Mouse (Mus musculus): Measurements from ENCODE around the gene Gria4.
"Not testable (repeated sequence)": the region's sequence is repeated elsewhere in the genome, so short reads cannot be mapped to it uniquely, and the experiment has no call there.

Gria4 gene

DNA sequence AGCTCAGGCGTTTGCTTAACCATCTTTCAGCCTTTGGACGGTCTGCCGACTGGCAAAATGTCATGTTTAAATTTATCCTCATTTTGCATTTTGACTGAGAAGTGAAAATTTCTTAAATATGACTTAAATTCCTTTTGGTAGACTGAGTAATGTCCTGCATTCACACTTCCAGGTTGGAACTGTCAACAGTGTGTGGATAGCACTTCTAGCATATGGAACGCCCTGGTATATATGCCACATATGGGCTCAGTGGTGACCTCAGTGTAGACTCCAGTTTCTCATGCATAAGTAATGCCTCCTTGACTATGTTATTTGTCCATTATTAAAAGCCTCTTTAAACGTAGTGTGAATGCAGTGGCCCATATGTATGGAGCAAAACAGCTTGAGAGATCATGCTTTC is 222.4 kb downstream of the Gria4 start:
- no peak for DNase-seq (ENCODE audit: low spot score in 2 of 2)

DNA sequence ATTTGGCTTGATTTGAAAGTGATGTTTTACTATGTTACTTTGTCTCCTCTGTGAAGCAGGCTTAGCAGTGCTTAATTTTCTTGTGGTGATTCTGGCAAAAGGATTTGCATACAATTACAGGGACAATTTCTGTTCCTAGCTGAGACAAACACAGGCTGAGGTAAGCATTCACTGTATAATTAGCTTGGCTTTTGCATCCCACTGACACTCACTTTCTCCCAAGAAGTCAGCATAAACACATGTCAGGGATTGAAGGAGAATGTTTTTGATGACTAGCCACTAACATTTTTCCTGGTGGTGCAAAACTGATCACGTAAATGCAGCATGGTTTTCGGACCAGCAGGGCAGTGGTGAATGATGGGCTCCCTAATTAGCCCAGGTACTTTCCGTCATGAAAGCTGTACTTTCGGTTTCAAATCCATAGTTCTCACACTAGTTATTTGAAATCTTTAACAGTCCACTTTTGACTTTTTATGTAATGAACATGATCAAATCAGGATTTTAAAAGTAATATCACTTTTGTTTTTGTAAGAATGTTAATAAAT is 240.5 kb downstream of the Gria4 start:
- no peak for DNase-seq (ENCODE audit: low spot score in 2 of 2)

DNA sequence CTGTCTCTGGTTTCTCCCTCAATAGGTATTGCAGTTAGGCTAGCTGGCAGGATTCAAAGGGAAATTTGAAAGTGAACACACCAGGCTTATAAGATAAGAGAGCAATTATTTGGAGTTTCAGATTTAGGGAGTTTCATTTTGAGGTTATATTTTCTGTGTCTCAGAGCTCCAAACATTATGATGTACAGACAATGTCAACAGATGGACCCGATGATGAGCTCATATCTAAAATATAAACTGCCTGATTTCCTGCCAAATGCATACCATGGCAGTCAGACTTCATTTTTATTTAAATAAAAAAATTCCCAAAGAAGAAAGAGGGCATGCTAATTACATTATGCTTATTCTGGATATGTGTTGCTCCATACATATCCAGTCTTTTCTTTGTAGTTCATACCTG is 256.8 kb downstream of the Gria4 start:
- no peak for DNase-seq (ENCODE audit: low spot score in 2 of 2)

DNA sequence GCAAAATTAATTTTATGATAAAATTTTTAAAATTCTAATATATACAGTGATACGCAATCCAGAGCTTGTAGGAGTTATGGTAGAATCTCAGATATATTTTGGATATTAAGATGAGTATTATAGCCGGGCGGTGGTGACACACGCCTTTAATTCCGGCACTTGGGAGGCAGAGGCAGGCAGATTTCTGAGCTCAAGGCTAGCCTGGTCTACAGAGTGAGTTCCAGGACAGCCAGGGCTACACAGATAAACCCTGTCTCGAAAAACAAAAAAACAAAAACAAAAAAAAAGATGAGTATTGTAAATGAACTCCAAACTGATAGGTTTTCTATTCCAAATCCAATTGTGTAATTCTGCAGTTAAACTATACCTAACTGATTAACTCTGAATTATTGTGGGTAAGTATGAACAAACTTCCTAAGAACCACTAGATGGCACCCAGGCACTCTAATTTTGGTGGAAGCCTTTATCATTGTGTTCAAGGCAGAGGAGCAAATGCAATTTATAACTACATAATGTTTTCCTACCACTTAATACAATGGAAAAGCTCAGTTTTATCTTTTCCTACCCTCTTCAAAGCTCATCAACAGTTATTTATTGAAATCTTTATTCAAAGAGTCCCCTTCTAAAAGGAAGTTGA is 259.4 kb downstream of the Gria4 start:
- no peak for DNase-seq (ENCODE audit: low spot score in 2 of 2)

DNA sequence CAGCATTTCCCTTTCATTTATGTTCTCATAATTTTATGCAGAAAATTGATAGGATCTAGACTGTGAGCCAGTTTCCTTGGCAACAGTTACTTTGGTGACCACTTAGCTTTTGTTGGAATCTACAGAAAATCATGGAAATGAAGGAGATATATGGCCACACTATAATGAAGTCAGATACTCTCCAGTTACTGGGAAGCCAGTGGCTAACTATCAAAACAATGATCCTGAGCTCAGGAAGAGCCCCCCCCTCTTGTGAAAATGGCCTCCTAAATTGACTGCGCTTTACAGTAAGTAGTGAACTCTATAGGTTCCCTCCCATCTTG is 281.5 kb downstream of the Gria4 start:
- no peak for DNase-seq (ENCODE audit: low spot score in 2 of 2)

DNA sequence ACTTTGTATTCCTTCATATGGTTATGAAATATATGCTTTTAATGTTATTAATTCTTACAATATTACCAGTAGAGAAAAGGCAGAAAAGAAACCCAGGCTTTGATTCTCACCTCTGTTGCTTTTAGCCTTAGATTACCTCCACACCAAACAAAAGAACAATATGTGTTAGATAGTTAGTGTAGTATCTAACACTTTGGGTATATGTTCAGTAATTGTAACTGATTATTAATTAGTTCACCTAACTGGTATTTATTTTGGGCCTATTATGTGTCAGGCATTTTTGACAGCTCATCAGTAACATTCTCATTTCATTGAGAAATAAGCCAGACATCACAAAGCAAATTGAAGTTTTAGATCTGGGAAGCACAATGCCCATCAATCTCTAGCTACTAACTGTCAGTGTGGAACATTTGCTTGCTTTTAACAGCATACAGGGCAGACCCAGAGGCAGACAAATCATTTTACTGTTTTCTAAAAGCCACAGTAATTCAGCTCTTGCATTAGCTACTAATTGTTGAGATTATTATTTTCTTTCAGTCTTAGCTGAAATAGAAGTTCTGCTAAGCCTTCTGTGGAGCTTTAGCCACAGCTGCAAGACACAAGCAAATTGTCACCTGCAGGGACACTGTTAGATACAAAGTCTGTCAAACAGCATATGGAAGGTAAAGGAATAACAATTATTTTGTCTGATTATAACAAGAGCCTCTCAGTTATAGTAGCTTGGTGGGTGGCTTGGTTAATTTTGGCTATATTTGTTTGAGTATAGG is 282.1 kb downstream of the Gria4 start:
- DNase-seq (ENCODE audit: low spot score in 2 of 2) = no peak

DNA sequence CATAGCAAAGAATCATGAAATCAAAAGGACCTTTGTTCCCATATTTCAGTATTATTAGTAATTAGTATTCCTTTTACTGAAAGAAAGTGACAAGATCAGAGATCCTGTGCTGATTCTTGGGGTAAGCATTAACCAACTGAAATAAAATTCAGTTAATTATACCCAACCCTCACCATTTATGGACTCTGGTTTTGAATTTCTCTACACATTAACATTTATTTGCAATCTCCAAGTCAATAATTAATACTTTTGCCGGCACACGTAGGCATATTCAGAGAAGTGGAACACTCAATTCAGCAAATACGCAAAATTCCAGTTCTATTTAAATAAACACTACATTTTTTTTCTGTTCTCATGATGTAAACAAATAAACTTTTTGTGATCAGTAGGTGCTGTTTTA is 289.9 kb downstream of the Gria4 start:
- DNase-seq (ENCODE audit: low spot score in 2 of 2) = no peak

DNA sequence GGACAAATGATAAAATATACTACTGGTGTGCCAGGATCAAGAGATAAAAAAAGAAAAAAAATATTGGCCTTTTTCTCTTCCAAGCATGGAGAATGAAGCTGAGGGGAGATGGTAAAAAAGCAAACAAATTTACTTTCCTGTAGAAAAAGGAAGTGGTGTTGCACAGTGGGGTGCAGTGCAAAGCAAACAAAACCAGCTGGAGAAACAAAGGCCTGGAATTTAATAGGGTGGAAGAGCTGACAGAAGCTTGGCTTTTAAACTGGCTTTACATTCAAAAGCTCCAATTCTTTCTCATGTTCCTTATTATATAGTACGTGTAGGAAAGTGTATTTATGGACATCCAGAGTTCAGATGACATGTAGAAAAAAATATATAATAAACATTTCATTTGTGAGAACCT is 290.9 kb downstream of the Gria4 start:
- DNase-seq (ENCODE audit: low spot score in 2 of 2) = no peak

DNA sequence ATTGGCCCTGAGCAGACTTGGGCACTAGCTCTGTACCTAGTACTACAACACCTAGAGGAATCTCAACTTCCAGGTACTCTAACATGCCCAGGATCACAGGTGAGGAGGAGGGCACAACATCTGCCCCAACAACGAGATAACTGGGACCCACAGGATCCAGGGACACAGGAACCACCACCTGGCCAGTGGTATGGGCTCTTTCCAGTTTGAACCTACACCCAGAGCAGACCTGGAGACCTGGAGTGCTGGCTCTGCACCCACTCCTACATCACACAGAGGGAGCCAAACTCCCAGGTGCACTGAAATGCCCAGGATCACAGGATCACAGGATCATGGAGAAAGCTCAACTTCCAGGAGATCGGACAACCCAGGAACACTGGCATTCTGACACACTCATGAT is 309.6 kb downstream of the Gria4 start:
- DNase-seq (ENCODE audit: low spot score in 2 of 2) = no peak

DNA sequence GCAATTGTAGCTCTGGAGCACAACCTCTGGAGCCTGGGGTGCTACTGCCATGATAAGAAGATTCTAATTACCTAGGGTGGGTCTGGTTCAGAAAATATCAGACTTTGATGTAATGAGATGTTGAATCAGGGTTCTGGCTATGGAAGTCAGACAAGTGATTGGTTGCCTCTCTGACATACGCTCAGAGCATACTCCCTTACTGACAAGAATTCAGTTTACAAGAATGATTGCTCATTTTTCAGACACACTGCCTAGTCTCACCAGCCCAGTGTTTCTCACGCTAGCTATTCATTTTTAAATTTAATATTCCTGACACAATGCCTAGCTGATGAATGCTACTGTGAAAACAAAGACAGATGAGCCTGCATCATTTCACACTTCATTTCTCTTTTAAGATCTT is 311.5 kb downstream of the Gria4 start:
- DNase-seq (ENCODE audit: low spot score in 2 of 2) = no peak

DNA sequence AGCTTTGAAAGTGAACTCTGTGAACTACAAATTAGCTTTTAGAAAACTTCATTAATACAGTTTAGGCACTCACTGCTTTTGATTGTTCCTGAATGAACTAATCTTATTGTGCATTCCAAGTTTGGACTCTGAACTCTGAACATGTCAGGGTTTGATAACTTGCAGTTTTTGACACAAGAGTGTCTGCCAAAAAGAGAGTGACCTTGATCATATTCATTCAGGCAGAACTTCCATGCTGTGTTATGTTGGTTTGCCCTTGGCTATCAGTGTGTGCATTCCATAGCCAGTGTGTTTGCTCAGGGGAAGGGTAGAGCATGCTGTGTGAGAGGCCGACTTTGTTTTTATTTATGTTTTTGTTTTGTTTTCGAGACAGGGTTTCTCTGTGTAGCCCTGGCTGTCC is 325.2 kb downstream of the Gria4 start:
- no peak for DNase-seq (ENCODE audit: low spot score in 2 of 2)

DNA sequence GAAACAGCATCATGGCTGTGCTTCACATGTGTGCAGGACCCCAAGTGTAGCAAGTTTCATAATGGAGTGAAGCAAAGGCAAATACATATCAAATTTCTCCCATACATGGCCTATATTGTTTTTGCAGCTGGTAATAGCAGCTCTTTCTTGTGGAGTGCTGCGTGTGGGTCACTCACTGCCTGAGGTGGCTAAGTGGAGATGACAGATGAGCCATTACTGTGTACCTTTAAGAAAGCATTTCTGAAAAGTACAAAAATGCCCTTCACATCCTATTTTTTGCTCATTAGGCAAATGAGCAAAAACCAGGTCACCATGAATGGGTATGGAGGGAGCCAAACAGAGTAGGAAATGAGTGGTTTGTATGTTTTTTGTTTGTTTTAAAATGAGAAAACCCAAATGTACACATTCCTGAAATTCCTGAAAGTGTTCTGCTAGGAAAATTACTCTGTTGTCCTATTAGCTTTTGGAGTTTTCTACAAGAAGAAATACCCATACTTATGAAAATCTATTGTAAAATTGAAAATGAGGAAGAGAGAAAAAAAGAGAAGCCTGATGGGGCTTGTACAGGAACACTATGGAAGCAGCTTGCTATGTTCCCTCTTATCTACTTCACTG is 336.5 kb downstream of the Gria4 start:
- DNase-seq (ENCODE audit: low spot score in 2 of 2) = no peak

DNA sequence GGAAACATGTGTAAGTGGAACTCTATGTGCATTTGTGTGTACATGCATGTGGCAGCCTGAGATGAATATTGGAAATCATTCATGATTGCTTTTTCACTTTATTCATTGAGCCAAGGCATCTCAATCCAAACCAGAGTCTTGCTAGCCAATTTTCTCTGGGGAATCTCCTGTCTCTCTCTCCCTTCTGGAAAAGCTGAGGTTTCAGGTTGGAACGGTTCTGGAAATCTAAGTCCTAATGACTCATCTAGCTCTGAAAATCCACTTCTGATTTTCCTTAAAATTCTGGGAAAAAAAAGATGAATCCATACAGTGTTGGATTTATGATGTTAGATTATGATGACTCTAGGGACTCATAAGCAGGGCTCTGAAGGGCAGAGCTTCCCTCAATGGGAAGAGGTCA is 337.8 kb downstream of the Gria4 start:
- no peak for DNase-seq (ENCODE audit: low spot score in 2 of 2)

DNA sequence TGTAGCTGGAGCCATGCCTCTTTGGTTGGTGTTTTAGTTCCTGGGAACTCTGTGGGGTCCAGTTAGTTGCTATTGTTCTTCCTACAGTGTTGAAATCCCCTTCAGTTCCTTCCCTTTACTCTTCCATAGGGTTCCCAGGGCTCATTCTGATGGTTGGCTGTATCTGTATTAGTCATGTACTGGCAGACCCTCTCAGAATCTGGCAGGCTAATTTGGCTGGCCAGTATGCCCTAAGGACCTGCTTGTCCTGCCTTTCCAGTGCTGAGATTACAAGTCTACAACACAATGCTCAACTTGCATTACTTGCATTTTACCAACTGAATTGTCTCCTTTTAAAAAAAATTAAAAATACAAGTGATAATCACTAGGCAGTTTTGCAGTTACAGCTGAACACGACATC is 338.4 kb downstream of the Gria4 start:
- DNase-seq (ENCODE audit: low spot score in 2 of 2) = no peak

DNA sequence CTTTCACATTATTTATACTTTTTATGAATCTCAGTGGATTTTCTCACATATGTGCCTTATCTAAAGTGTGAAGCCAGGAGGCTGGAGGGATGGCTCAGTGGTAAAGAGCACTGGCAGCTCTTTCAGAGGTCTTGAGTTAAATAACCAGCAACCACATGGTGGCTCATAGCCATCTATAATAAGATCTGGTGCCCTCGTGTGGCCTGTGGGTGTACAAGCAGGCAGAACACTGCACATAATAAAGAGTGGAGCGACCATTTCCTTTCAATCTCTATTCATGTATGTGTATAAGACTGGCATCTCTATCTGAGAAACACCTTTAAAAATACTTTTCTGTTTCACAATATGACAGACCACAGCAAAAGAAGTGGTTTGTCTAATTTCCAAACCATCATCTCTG is 353.1 kb downstream of the Gria4 start:
- peak in 1 of 2 experiments; percentile 2 for DNase-seq (ENCODE audit: low spot score in 2 of 2)

DNA sequence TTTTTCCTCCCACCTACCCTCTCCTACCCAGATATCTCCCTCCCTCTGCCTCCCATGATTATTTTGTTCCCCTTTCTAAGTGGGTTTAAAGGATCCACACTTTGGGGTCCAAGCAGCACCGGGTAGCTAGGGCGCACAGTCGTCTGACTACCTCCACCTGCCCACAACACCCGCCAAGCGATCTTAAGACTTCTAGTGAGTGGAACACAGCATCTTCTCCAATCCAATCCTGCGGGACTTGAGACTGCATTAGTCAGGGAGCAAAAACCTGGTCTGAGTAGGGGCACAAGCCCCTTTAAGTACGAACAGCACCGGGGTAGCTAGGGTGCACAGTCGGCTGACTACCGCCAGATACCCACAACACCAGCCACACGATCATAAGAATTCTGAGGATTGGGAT is 395.2 kb downstream of the Gria4 start:
- DNase-seq (ENCODE audit: low spot score in 2 of 2) = not testable (repeated sequence)

DNA sequence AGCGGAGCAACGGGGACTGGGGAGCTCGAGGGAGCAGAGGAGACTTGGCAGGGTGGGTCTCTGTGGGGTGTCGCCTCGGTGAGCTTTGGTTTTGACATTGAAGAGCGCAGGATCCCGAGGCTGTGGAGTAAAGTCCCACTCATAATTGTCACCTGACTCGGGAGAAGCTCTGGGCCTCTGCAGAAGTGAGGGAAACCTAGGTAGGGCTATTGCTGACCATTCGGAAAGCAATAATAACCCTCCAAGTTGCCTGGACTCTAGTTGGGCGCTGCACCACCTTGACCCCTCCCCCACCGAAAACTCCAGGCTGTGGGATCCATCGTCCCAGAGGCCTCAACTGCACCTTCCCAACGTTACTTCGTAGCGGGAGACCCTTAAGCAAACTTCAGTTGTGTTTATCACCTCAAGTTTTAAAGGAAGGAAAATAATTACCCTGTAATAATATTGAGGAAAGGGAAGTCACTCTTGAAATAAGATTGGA is 419.4 kb downstream of the Gria4 start:
- no peak for DNase-seq (ENCODE audit: low spot score in 2 of 2)

DNA sequence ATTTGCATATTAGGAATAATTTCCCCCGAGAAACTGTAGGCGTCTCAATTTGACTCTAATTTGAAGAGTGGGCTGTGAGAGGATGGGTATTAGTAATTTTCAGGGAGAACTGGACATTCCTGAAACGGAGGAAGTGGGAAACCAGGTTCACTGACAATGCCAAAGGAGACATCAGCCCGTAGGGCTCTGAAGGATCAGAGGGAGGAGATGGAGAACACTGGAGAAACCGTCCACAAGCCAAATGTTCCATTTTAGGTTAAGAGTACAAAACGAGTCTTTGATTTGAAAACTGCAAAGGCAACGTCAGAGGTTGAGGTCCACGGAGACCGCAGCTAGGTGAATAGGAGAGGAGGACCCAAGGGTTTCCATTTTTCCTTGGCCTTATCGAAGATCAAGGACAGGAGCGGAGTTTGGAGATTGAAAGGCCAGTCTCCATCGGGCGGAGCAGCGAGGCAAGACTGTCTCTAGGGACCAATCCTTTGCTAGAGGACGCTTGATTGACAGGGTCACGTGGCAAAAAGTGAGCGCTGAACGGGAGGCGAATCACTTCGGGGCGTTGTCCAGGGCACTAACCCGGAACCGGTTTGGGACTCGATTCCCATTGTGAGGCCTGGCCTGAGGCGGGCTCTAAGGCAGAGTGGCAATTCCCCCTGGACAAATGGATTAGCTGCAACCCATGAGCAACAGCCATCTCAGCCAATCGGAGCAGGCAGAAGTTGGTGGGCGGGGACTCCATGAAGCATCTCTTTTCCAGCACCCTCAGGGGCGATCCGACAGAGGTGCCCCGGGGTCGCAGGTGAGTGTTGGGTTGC is 420.0 kb downstream of the Gria4 start, which contains the start of gene Msantd4:
Msantd4 (plus strand) TSS at position 735 of the 812 bp plus-strand sequence.
- DNase-seq (ENCODE audit: low spot score in 2 of 2) = peak; percentile 71 to 86

Data from spleen, postnatal 14 days (tissue).